Mouse (Mus musculus) bone marrow macrophage, adult 2 months (primary cell): ENCODE results near the gene Dcakd.

Experiments used
- CTCF ChIP-seq: IDR thresholded peaks from 2 replicates; pipeline ENCODE4 v1.5.1; 2012; ENCODE audit warnings: low read depth, mild to moderate bottlenecking, low read length, moderate library complexity
- POLR2A ChIP-seq: IDR thresholded peaks from 2 replicates; pipeline ENCODE4 v1.6.1; 2012; ENCODE audit warnings: mild to moderate bottlenecking, low read depth, low read length, borderline replicate concordance

GRCm38 (mm10) chr11:103068272-103068671, 40.1 kb upstream of the Dcakd start:
- no peak for TF ChIP-seq POLR2A
- no peak for TF ChIP-seq CTCF
